Mouse (Mus musculus) large intestine, adult 2 months (tissue): ENCODE measurements around the gene Dlgap1. TPM values are rescaled to one million over a fixed set of nuclear protein-coding genes. Genes with fewer than 3 reads are reported as not detected.
"Not testable (repeated sequence)": the region's sequence is repeated elsewhere in the genome, so short reads cannot be mapped to it uniquely, and the experiment has no call there.

Experiments used
- DNase-seq: peaks from one replicate; pipeline ENCODE4 v3.0.0-alpha.2; 2012; ENCODE audit warnings: low read depth, low spot score
- WGBS: fragments of 180-500 bp; shearing (Covaris S2); methylation state at CpG from one replicate; pipeline ENCODE4 v1.1.7; 2018; 5-methylcytosine and 5-hydroxymethylcytosine counted together
- polyA plus RNA-seq: library from polyadenylated mRNA; depleted of rRNA; stranded (reverse); fragments of >200 nt; gene quantifications from 2 replicates; pipeline ENCODE4 v1.2.3, GENCODE M21; 2012

Dlgap1 gene
- polyA plus RNA-seq, 1 experiment = 0.45 TPM

DNA sequence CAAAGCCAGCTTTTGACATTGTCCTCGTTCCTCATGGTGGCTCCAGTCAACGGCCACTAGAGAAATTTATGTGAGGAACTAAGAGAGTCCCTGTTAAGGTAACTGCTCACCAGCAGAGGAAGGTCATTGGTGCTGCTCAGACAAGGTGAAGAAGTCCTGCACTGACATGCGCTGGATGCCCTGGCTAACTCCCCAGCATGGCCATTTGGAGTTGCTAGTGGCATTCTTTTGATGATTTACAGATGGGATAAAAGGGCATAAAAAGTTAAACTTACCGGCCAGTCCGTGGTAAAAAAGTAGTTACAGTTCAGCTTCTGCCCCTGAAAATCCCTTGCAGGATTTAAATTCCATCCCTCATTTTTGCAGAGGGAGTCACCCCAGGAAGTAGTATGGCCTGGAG lies 841.9 kb downstream of the Dlgap1 start:
- no peak for DNase-seq
- WGBS = 84% methylated on average over 5 of the region's 5 CpGs

DNA sequence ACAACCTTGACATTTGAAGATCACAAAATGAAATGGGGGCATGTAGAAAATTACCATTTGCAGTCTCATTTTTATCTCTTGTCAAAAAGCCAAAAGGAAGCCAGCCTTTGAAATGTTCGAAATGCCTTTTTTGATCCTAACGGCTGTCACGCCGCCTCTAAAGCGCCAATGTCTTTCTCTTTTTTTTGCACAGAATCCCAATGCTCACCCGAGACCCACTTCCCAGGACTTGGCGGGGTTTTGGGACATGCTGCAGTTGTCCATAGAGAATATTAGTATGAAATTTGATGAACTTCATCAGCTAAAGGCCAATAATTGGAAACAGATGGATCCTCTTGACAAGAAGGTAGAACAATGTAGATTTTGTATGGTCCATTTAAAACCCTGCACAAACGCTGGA lies 846.1 kb downstream of the Dlgap1 start:
- no peak for DNase-seq
- 80% methylated on average over 8 of the region's 8 CpGs for WGBS

DNA sequence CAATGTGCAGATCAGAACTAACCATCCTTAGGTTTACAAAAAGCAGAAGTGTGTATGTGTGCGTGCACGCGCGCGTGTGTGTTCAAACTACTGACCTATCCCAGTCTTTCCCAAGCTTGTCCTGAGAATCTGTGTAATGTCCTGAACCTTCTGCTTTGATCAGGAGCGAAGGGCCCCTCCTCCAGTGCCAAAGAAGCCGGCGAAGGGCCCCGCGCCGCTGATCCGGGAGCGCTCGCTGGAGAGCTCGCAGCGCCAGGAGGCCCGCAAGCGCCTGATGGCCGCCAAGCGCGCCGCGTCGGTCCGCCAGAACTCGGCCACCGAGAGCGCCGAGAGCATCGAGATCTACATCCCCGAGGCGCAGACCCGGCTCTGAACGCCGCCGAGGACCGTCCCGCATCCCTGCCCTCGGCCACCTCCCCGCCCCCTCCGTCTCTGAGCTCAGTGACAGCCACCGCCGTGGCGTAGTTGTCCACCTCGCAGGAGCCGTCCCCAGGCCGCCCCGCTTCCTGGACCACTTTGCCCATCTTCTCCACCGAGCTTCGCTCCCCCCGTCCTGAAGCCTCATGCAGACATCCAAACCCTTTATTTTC lies 849.1 kb downstream of the Dlgap1 start:
- WGBS = 14% methylated on average over 51 of the region's 51 CpGs
- DNase-seq = no peak

DNA sequence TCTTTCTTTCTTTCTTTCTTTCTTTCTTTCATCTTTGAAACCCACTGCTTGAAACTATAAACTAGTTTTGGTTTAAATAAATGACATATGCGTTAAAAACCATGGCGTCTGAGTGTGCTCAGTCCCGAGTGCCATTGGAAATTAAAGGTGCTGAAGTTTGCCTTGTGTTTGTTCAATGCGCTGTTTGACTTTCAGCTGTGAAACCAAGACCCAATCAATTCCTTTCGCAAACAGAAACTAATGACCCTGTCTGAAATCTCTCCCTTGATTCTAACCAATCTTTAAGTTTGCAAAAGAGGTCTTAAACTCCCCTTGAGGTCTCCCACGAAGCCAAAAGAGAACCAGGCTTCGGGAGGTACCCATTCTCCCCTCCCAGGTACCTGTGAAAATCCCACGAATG lies 854.2 kb downstream of the Dlgap1 start:
- DNase-seq = no peak
- WGBS = 48% methylated on average over 8 of the region's 8 CpGs

DNA sequence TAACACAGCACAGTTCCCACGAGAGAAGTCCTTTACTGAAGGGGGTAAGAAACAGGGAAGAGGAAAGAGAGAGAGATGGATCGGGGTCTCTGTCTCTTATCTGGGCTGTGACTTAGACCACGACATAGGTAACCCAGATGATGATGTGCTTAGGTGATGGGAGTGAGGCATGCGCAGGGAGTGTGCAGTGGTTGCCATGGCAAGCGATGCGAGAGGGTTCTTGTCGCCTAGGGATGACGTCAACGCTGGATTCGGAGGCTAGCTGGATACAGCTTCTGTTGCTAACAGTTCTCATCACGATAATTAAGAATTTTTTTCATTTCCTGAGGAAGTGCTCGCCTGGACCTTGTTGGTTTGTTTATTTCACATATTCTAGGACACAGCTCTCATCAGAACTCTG lies 857.4 kb downstream of the Dlgap1 start:
- WGBS = 85% methylated on average over 12 of the region's 12 CpGs
- DNase-seq = no peak

DNA sequence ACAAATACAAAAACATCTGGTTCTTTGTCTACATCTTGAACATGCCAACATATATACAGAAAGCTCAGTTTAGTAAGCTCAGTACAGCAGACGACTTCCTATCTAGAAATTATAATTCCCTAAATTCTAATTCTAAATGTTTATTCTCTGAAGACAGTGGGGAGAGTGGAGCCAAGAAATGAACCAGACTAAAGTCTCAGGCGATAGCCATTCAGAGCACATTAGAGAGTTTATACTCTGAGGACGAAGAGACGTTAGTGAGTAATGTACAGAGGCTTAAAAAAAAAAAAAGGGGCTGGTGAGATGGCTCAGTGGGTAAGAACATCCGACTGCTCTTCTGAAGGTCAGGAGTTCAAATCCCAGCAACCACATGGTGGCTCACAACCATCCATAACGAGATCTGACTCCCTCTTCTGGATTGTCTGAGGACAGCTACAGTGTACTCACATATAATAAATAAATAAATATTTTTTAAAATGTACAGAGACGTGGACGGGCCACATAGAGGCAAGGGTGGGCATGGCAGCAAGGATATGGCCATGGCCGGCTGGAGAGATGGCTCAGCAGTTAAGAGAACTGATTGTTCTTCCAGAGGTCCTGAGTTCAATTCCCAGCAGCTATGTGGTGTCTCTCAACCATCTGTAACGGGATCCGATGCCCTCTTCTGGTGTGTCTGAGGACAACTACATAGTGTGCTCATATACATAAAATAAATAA lies 858.7 kb downstream of the Dlgap1 start:
- WGBS = 78% methylated on average over 11 of the region's 11 CpGs
- DNase-seq = not testable (repeated sequence)

DNA sequence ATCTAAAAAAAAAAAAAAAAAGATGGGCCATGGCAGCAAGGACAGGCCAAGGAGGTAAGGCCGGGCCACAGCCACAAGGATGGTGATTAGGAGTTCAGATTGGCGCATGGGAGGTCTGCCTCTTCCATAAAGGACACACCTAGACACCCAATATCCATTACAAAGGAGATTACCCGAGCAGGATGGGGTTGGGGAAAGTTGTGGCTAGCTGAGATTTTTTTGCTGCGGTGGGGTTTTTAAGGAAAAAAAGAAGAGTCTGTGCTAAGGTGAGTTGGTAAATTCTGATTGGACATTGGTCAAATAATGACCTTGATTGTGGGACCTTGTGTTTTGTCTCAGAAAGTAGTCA lies 859.3 kb downstream of the Dlgap1 start:
- DNase-seq = no peak
- 92% methylated on average over 4 of the region's 4 CpGs for WGBS

DNA sequence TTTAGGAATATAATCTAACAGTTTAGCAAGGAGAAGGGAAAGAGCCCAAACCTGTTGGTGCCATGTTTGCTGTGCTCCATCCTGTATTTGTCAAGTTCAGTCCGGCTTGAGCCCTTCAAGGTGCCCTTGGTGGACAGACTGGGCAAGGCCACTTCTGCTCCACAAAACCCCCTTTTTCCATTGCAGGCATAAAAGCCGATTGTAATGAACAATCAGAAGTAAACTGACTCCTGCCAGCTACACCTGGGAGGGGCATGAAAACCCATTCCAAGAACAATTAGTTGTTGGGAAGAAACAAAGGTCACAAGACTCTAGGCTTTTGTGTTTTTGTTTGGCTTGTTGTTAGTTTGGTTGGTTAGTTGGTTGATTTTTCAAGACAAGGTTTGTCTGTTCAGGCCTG lies 859.7 kb downstream of the Dlgap1 start:
- WGBS = 25% methylated on average over 2 of the region's 2 CpGs
- DNase-seq = no peak

DNA sequence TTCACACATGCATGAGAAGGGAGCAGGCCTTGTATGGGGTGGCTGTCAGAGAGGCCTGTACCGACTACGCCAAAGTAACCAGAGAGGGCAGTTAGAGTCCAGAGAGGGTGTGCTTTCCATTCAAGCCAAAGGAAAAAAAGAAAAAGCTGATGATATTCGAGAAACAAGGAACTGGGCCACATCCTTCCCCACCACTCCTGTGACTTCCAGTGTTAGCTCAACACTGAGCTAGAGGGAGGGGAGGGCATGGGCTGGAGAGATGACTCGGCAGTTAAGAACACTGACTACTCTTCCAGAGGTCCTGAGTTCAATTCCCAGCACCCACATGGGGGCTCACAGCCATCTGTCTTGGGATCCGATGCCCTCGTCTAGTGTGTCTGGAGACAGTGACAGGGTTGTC lies 860.3 kb downstream of the Dlgap1 start:
- 52% methylated on average over 6 of the region's 6 CpGs for WGBS
- DNase-seq = no peak

DNA sequence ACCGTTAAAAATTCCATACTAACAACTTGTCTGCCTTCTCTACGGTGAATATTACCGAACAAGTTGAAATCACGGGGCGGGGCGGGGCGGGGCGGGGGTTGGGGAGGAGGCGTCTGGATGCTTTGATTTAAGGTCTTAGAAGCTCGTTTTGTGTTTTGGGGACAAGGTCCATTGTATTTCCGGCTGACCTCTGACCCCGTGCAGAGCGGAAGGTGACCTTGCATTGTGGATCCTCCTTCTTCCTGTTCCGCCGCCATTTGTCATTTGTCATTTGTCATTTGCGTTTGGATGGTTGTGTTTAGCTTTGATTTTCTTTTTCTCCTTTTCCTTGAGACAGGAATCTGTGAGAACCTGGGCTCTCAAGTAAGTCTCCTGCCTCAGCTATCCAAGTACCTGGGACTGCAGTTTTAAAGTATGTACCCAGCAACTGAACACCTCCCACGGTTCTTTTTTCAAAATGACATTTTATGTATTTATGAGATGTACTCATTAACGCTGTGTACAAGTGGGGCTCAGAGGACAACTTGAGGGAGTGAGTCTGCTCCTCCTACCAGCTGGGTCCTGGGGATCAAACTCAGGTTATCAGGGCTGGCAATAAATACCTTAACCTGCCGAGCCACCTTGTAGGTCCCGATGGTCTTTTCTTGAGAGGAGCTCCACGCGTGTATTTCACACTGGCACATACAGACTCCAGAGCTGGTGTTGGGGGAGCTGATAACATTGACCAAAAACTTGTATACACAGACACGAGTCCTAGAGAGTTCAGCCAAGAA lies 861.3 kb downstream of the Dlgap1 start:
- WGBS = 49% methylated on average over 23 of the region's 23 CpGs
- no peak for DNase-seq

DNA sequence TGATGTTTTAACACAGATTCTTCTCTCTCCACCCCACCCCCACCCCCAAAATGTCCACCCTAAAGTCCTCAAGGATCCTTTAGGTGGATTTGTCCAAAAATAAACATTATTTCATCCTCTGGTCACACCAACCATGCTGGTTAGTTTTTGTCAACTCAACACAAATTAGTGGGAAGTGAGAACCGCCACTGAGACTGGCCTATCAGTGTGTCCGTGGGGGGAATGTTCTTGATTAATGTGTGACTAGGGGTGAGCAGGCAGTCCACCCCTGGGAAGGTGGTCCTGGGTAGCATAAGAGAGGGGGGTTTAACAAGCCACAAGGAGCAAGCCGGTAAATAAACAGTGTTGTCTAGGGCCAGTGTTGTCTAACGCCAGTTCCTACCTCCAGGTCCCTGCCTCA lies 862.7 kb downstream of the Dlgap1 start:
- 34% methylated on average over 4 of the region's 4 CpGs for WGBS

DNA sequence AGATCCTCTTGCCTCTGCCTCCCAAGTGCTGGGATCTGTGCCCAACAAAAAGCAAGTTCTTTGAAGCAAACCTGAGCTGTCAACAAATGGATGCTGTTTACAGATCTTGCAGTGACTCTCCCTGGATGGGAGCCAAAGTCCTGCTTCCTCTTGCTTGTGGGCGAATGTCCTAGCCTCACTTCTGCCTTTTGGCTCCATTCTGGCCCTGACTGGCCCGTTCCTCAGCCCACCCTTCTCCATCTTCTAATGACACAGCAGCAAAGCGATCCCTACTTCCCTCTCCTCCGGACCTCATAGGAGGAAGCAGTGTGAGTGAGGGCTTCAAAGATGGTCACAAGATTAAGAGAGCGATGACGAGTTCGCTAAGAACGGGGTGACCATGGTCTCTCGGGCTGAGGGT lies 863.7 kb downstream of the Dlgap1 start:
- 26% methylated on average over 9 of the region's 9 CpGs for WGBS
- DNase-seq = no peak

More for the DNA sequence above, 862.7 kb downstream of the Dlgap1 start:
- DNase-seq = no peak

DNA sequence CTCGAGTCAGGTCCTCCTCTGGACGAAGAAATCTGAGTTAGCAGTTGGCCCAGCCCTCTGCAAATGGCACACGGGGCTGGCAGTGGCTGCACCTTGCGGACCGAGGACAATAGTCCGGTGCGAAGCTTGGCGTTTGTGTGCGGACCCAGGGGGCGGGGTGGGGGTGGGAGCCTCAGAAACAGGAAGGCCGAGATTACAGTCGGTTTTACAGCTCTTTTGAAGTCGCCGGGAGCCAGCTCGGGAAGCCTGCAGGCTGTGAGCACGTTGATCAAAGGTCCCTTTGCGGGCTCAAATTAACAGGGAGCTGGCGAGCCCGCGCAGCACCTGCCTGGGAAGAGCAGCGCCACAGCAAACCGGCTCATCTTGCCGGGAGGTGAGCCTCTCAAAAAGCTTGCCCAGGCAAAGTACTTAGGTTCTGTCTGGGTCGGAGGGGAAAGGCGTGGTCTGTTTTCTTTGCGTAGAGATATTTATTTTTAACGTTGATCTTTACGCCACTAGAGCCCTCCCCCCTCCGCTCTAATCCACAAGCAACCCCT lies 865.6 kb downstream of the Dlgap1 start:
- WGBS = 5% methylated on average over 29 of the region's 29 CpGs
- no peak for DNase-seq

DNA sequence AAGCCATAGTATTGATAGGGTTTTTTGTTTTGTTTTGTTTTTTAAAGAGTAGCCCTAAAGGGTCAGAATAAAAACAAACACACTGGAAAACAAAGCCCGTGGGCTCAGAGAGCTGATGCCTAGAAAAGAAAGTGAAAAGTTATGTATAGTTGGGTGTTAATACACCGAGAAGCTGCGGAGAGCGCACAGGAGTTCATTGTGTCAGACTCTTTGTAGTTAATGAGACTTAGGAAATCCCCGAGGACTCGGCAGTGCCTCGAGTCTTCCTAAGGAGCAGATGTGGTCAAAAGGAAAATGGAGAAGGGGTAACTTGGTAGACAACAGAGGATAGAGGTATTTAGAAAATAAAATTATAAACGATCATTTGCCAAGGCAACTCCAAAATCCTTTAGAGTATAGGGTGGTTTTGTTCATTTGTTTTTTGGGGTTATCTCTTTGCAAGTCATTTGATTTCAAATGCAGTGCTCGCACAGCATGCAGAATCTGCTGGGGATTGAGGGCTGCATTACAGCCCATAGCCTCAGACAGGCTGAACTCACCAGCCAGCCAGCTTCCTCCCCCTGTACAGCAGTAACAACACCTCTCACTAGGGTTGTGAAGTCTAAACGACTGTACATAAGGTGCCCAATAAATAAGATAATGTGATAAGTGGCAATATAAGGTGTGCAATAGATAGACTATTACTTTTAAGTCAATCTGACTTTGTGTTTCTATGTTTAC lies 866.4 kb downstream of the Dlgap1 start:
- WGBS = 9% methylated on average over 10 of the region's 10 CpGs

DNA sequence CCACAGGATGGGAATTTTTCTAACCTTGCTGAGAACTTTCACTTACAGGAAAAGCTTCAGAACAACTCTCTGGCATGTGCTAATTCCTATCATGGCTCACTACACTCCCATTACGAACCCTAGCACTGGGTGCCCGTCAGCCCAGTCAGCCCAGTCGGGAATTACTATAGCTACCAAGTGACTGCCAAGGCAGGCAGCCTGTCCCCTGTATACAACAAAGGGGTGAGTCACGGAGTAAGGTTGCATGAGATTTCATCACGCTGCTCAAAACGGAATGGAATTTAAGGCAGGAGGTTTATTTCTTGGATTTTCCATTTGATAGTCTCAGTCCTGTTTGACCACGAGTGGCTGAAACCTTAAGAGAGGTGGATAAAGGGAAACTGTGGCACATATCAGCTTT lies 867.9 kb downstream of the Dlgap1 start:
- WGBS = 35% methylated on average over 7 of the region's 7 CpGs
- DNase-seq = no peak

More for the DNA sequence above, 866.4 kb downstream of the Dlgap1 start:
- no peak for DNase-seq

DNA sequence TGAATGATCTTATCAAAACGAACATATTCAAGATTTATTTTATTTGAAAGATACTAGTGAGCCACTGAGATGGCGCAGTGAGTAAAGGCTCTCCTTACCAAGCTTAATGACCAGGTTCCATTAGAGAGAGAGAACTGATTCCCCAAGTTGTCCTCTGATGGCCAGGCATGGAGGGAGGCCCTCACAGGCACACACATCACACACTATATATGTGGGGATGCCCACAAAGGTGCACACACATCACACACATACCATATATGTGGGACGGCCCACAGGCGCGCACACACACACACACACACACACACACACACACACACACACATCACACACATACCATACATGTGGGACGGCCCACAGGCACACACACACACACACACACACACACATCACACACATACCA lies 868.6 kb downstream of the Dlgap1 start:
- not testable (repeated sequence) for DNase-seq
- 86% methylated on average over 6 of the region's 6 CpGs for WGBS

DNA sequence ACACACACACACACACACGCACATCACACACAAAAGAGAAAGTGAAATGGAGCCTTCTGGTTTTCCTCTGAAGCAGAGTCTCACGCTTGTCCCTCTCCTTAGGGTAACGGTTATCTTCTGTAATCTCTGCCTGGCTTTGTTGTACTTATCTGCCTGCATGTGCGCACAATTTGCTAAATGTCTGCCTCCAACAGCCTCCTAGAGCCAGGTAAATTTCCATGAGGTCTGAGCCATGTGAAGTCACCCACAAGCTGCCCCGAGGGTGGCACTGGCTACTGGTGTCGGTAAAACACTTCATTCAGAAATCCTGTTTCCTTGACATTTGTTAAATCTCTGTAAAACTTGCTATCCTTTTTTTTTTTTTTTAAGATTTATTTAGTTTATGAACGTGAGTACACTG lies 869.2 kb downstream of the Dlgap1 start:
- 53% methylated on average over 7 of the region's 7 CpGs for WGBS
- no peak for DNase-seq

DNA sequence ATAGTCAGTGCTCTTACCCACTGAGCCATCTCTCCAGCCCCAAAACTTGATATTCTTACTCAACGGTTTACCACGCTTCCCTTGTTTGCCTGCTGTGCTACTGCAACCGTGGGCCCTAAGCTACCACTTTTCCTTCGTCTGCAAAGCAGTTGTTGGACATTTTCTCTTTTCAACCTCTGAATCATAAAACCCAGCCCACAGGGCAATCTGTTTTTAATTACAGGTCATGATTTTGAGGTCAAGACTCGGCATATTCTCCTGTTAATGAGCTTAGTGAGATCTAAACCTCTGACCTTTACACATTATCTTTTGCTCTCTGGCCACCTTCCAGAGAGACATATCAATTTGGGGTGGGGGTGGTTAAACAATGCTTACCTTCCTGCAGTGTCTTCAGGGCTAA lies 869.7 kb downstream of the Dlgap1 start:
- no peak for DNase-seq
- WGBS = 49% methylated on average over 5 of the region's 5 CpGs

DNA sequence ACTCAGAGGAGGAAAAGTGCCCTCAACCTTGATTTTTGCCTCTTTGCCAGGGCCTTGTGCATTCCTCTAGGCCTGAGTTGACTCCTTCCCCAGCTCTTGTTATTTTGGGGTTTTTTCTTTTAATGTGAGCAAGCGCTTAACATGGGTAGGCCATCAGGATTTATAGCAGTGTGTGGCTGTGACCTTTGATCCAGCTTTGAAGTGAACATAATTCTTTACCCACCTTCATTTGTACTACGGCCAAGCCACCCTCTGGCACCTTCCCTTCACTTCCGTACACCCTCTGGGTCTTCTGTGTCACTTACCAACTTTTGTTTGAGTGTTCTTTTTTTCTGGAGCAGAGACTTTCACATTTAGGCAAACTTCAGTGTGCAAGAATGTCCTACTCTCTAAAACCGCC lies 874.4 kb downstream of the Dlgap1 start:
- DNase-seq = no peak
- WGBS = 24% methylated on average over 4 of the region's 4 CpGs

DNA sequence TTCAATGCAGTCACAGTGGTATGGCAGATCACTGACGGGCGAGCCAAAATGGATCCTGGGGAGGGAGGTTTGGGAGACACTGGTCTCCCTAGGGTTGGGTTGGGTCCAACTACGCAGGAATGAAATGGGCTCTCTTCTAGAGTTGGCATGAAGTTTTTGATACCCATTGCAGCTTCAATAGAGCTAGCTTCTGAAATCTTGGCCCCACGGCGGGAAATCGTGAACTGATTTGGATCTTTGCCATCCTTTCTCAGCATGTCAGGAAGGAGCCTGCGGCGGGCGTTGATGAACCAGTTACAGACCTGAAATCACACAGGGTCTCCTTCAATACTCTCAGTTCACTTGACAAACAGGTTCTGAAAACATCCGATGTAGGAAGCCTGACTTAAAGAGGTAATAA lies 876.1 kb downstream of the Dlgap1 start:
- WGBS = 25% methylated on average over 10 of the region's 10 CpGs
- no peak for DNase-seq
